In the genomic region with DNA sequence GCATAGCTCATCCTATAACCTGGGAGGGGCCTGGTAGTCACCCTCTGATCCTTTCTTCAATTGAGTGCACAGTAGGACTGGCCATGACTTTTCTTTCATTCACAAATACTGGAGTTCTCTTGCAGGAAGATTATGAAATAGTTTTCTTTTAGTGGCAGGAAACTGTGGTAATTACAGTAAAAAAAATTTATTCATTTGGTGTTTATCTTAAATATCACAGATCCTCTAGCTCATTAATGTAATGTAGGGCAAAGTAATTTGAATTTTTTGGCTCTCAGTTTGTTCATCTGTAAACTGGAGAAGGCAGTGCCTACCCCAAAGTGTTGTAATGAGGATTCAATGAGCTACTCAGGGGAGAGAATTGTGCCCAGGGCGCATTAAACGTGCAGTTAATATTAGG, we compare ENCODE assay signal across 23 mouse cellular contexts. TPM values are rescaled to one million over a fixed set of nuclear protein-coding genes. Genes with fewer than 3 reads are reported as not detected.
A peak's percentile ranks its signal among the peaks of the same experiment; 100 is the strongest.
DNase-seq lines count a peak whose midpoint lies in the region; ATAC-seq and TF ChIP-seq lines count a peak whose summit lies in the region.
"Had no signal": no experiment of that assay in that cellular context is flagged by ENCODE, and none has a peak within 500 bp of the region (broad histone marks: within the 10 kb centered on the region; RNA-seq: fewer than 3 reads in every experiment).

No protein-coding gene starts in this region.

- H3K36me3 ChIP-seq in heart, postnatal 0 days (replicated peaks; ENCODE audit: control insufficient read depth, insufficient read depth, low read length) = no peaks in the 10 kb centered on the region
- no peaks in the 10 kb centered on the region for H3K36me3 ChIP-seq in lung, embryonic 15.5 days
- H3K36me3 ChIP-seq in E14TG2a.4 (ENCODE audit: insufficient read depth, low read length) = peaks cover 6% of the 10 kb centered on the region
- no peaks in the 10 kb centered on the region for H3K36me3 ChIP-seq in liver, embryonic 12.5 days
- H3K36me3 ChIP-seq in intestine, embryonic 15.5 days = no peaks in the 10 kb centered on the region
- H3K36me3 ChIP-seq: forebrain, embryonic 10.5 days; forebrain, embryonic 15.5 days; heart, embryonic 12.5 days; limb, embryonic 13.5 days; liver, embryonic 13.5 days; midbrain, embryonic 15.5 days had no signal

- H3K9ac ChIP-seq in heart, postnatal 0 days (replicated peaks; ENCODE audit: low read depth, low read length) = no peak overlapping the region
- H3K9ac ChIP-seq in lung, embryonic 15.5 days = no peak overlapping the region
- no peak overlapping the region for H3K9ac ChIP-seq in liver, embryonic 12.5 days
- no peak overlapping the region for H3K9ac ChIP-seq in intestine, embryonic 15.5 days
- H3K9ac ChIP-seq: forebrain, embryonic 15.5 days; heart, embryonic 12.5 days; hindbrain, embryonic 14.5 days; liver, embryonic 13.5 days; midbrain, embryonic 15.5 days had no signal

- 72% methylated on average over 2 of the region's 2 CpGs for WGBS in heart, postnatal 0 days
- WGBS in lung, embryonic 15.5 days = 61% methylated on average over 2 of the region's 2 CpGs
- 59% methylated on average over 2 of the region's 2 CpGs for WGBS in liver, embryonic 12.5 days (ENCODE audit: insufficient replicate concordance)
- WGBS in intestine, embryonic 15.5 days = 65% methylated on average over 2 of the region's 2 CpGs

- no peak for TF ChIP-seq CTCF in heart, postnatal 0 days (IDR thresholded peaks at IDR 0.05; ENCODE audit: low read depth)
- no peak for TF ChIP-seq CTCF in E14TG2a.4 (conservative IDR thresholded peaks at IDR 0.05; ENCODE audit: low read length)
- TF ChIP-seq CTCF in embryonic fibroblast, embryonic 13.5 days (IDR thresholded peaks at IDR 0.05; ENCODE audit: borderline replicate concordance, insufficient read depth, low read length) = no peak

- TF ChIP-seq EP300 in heart, postnatal 0 days (IDR thresholded peaks at IDR 0.05; ENCODE audit: low read depth) = no peak

- H3K27ac ChIP-seq in heart, postnatal 0 days (ENCODE audit: low read depth) = 0 out of 2 replicates have a peak overlapping the region, but pooled peaks have one; percentile 57
- peak overlapping the region; percentile 24 for H3K27ac ChIP-seq in lung, embryonic 15.5 days
- peak overlapping the region; percentile 60; the same call in 1 of the 2 replicates for H3K27ac ChIP-seq in embryonic fibroblast, embryonic 13.5 days (ENCODE audit: insufficient read depth, low read length)
- no peak overlapping the region for H3K27ac ChIP-seq in liver, embryonic 12.5 days
- no peak overlapping the region for H3K27ac ChIP-seq in intestine, embryonic 15.5 days
- H3K27ac ChIP-seq: forebrain, embryonic 10.5 days; forebrain, embryonic 15.5 days; liver, embryonic 13.5 days; midbrain, embryonic 15.5 days had no signal

- no peak for ATAC-seq in heart, postnatal 0 days (ENCODE audit: insufficient read depth, low read depth)
- ATAC-seq in lung, embryonic 15.5 days (ENCODE audit: borderline replicate concordance, extremely low read depth, low FRiP score, low TSS enrichment) = no peak
- ATAC-seq in liver, embryonic 12.5 days = no peak
- no peak for ATAC-seq in intestine, embryonic 15.5 days
- ATAC-seq: forebrain, embryonic 15.5 days; midbrain, embryonic 15.5 days had no signal

- H3K27me3 ChIP-seq in heart, postnatal 0 days (ENCODE audit: control insufficient read depth, insufficient read depth, low read length) = no peaks in the 10 kb centered on the region
- H3K27me3 ChIP-seq in lung, embryonic 15.5 days = no peaks in the 10 kb centered on the region
- no peaks in the 10 kb centered on the region for H3K27me3 ChIP-seq in E14TG2a.4 (ENCODE audit: insufficient read depth, low read length)
- H3K27me3 ChIP-seq in liver, embryonic 12.5 days (replicated peaks) = no peaks in the 10 kb centered on the region
- no peaks in the 10 kb centered on the region for H3K27me3 ChIP-seq in intestine, embryonic 15.5 days (replicated peaks)
- H3K27me3 ChIP-seq: forebrain, embryonic 15.5 days; heart, embryonic 12.5 days; limb, embryonic 13.5 days; liver, embryonic 13.5 days; midbrain, embryonic 15.5 days had no signal

- no peaks in the 10 kb centered on the region for H3K9me3 ChIP-seq in heart, postnatal 0 days (replicated peaks; ENCODE audit: control insufficient read depth, low read length)
- no peaks in the 10 kb centered on the region for H3K9me3 ChIP-seq in lung, embryonic 15.5 days
- no peaks in the 10 kb centered on the region for H3K9me3 ChIP-seq in E14TG2a.4 (ENCODE audit: low read length)
- H3K9me3 ChIP-seq in liver, embryonic 12.5 days (replicated peaks) = no peaks in the 10 kb centered on the region
- no peaks in the 10 kb centered on the region for H3K9me3 ChIP-seq in intestine, embryonic 15.5 days
- H3K9me3 ChIP-seq: forebrain, embryonic 10.5 days; forebrain, embryonic 15.5 days; heart, embryonic 12.5 days; limb, embryonic 13.5 days; liver, embryonic 13.5 days; midbrain, embryonic 15.5 days had no signal

- H3K4me2 ChIP-seq in heart, postnatal 0 days (ENCODE audit: low read depth, low read length) = no peak overlapping the region
- H3K4me2 ChIP-seq in lung, embryonic 15.5 days = no peak overlapping the region
- no peak overlapping the region for H3K4me2 ChIP-seq in liver, embryonic 12.5 days
- no peak overlapping the region for H3K4me2 ChIP-seq in intestine, embryonic 15.5 days (replicated peaks)
- H3K4me2 ChIP-seq: forebrain, embryonic 15.5 days; heart, embryonic 12.5 days; hindbrain, embryonic 14.5 days; limb, embryonic 13.5 days; liver, embryonic 13.5 days; midbrain, embryonic 15.5 days had no signal

- no peak for TF ChIP-seq POLR2A in embryonic fibroblast, embryonic 13.5 days (IDR thresholded peaks at IDR 0.05; ENCODE audit: low read depth, low read length)

- H3K4me1 ChIP-seq in heart, postnatal 0 days (ENCODE audit: control insufficient read depth, insufficient read depth) = peaks cover 25% of the 10 kb centered on the region
- peaks cover 18% of the 10 kb centered on the region for H3K4me1 ChIP-seq in lung, embryonic 15.5 days
- peaks cover 83% of the 10 kb centered on the region for H3K4me1 ChIP-seq in E14TG2a.4 (replicated peaks; ENCODE audit: low read depth, low read length)
- peaks cover 26% of the 10 kb centered on the region for H3K4me1 ChIP-seq in embryonic fibroblast, embryonic 13.5 days (ENCODE audit: control insufficient read depth, insufficient read depth, low read length)
- peaks cover 25% of the 10 kb centered on the region for H3K4me1 ChIP-seq in liver, embryonic 12.5 days
- peaks cover 12% of the 10 kb centered on the region; the same call in 1 of the 2 replicates for H3K4me1 ChIP-seq in intestine, embryonic 15.5 days (replicated peaks)
- H3K4me1 ChIP-seq: midbrain, embryonic 15.5 days had no signal

- DNase-seq in heart, postnatal 0 days (ENCODE audit: low spot score) = no peak
- DNase-seq in heart, adult 8-10 months (ENCODE audit: low spot score) = no peak
- no peak for DNase-seq in lung, postnatal 4 days
- DNase-seq: B cell, adult 2 months; liver, embryonic 13.5 days; spleen, adult 18-20 months had no signal

- H3K4me3 ChIP-seq in heart, postnatal 0 days (ENCODE audit: low read depth, low read length) = no peak overlapping the region
- H3K4me3 ChIP-seq in lung, embryonic 15.5 days = no peak overlapping the region
- H3K4me3 ChIP-seq in E14TG2a.4 (replicated peaks; ENCODE audit: low read length) = 0 out of 2 replicates have a peak overlapping the region, but pooled peaks have one; percentile 5
- H3K4me3 ChIP-seq in embryonic fibroblast, embryonic 13.5 days (ENCODE audit: insufficient read depth, low read length) = no peak overlapping the region
- H3K4me3 ChIP-seq in liver, embryonic 12.5 days = no peak overlapping the region
- no peak overlapping the region for H3K4me3 ChIP-seq in intestine, embryonic 15.5 days (replicated peaks)
- H3K4me3 ChIP-seq: forebrain, embryonic 10.5 days; forebrain, embryonic 15.5 days; heart, embryonic 12.5 days; limb, embryonic 13.5 days; liver, embryonic 13.5 days; midbrain, embryonic 15.5 days had no signal

RNA-seq across cellular contexts. Expression of gene Ubtd1, which starts 11.4 kb away (rescaled TPM):
- 29.6 and 38.7 TPM in 2 replicates for total RNA-seq in heart, postnatal 0 days (2014; rRNA removed; ENCODE audit: low replicate concordance)
- 21.9 and 24.8 TPM in 2 replicates for polyA plus RNA-seq in heart, postnatal 0 days (2015; fragmentation: Nextera tagmentation; extraction: Ambion mirVana)
- total RNA-seq in heart, adult 8-10 months (2022) = 10 to 100 TPM; 15.9 to 18.2 (median 16.5) TPM
- polyA plus RNA-seq in lung, embryonic 15.5 days (2015; fragmentation: Nextera tagmentation; extraction: Ambion mirVana) = 17.2 and 17.5 TPM in 2 replicates
- polyA plus RNA-seq in embryonic fibroblast, embryonic 13.5 days (2011; ENCODE audit: insufficient read length, low read depth, missing spikeins) = 29.8 and 39.5 TPM in 2 replicates
- 5.6 and 5.7 TPM in 2 replicates for polyA plus RNA-seq in liver, embryonic 12.5 days (2016; fragmentation: Nextera tagmentation; extraction: Ambion mirVana)
- polyA plus RNA-seq in intestine, embryonic 15.5 days (2015; fragmentation: Nextera tagmentation; extraction: Ambion mirVana) = 12.2 and 12.4 TPM in 2 replicates

RNA-seq across cellular contexts. Expression of gene Mms19, which starts 12.0 kb away (rescaled TPM):
- total RNA-seq in heart, postnatal 0 days (2014; rRNA removed; ENCODE audit: low replicate concordance) = 34.9 and 39.3 TPM in 2 replicates
- polyA plus RNA-seq in heart, postnatal 0 days (2015; fragmentation: Nextera tagmentation; extraction: Ambion mirVana) = 11.5 and 13.1 TPM in 2 replicates
- total RNA-seq in heart, adult 8-10 months (2022) = 10 to 100 TPM; 16.0 to 23.9 (median 20.6) TPM
- polyA plus RNA-seq in lung, embryonic 15.5 days (2015; fragmentation: Nextera tagmentation; extraction: Ambion mirVana) = 29.7 and 35.3 TPM in 2 replicates
- 53.2 and 54.2 TPM in 2 replicates for polyA plus RNA-seq in embryonic fibroblast, embryonic 13.5 days (2011; ENCODE audit: insufficient read length, low read depth, missing spikeins)
- 18.3 and 20.9 TPM in 2 replicates for polyA plus RNA-seq in liver, embryonic 12.5 days (2016; fragmentation: Nextera tagmentation; extraction: Ambion mirVana)
- 26.5 and 26.8 TPM in 2 replicates for polyA plus RNA-seq in intestine, embryonic 15.5 days (2015; fragmentation: Nextera tagmentation; extraction: Ambion mirVana)

RNA-seq across cellular contexts. Expression of gene Ankrd2, which starts 42.8 kb away (rescaled TPM):
- total RNA-seq in heart, postnatal 0 days (2014; rRNA removed; ENCODE audit: low replicate concordance) = not detected in 2 replicates
- polyA plus RNA-seq in heart, postnatal 0 days (2015; fragmentation: Nextera tagmentation; extraction: Ambion mirVana) = 0.14 TPM in 2 replicates
- under 1 TPM in 3 of 4 experiments, not detected in 1; 0.49 to 0.63 (median 0.53) TPM for total RNA-seq in heart, adult 8-10 months (2022)
- polyA plus RNA-seq in lung, embryonic 15.5 days (2015; fragmentation: Nextera tagmentation; extraction: Ambion mirVana) = 0.31 and 0.58 TPM in 2 replicates
- polyA plus RNA-seq in embryonic fibroblast, embryonic 13.5 days (2011; ENCODE audit: insufficient read length, low read depth, missing spikeins) = not detected in 2 replicates
- polyA plus RNA-seq in liver, embryonic 12.5 days (2016; fragmentation: Nextera tagmentation; extraction: Ambion mirVana) = 0.11 and 0.20 TPM in 2 replicates
- 0.18 TPM in 1 of 2 replicates, not detected in the other for polyA plus RNA-seq in intestine, embryonic 15.5 days (2015; fragmentation: Nextera tagmentation; extraction: Ambion mirVana)
- total RNA-seq: heart, postnatal 10 days; hematopoietic stem cell, adult 5-6 weeks; neutrophil, adult 5-6 weeks had no signal
- polyA plus RNA-seq: embryonic facial prominence, embryonic 11.5 days; forebrain, embryonic 10.5 days; heart, embryonic 12.5 days had no signal

RNA-seq across cellular contexts. Expression of gene Hoga1, which starts 52.4 kb away (rescaled TPM):
- 1.2 and 1.3 TPM in 2 replicates for total RNA-seq in heart, postnatal 0 days (2014; rRNA removed; ENCODE audit: low replicate concordance)
- polyA plus RNA-seq in heart, postnatal 0 days (2015; fragmentation: Nextera tagmentation; extraction: Ambion mirVana) = 1.4 and 1.5 TPM in 2 replicates
- total RNA-seq in heart, adult 8-10 months (2022) = 1 to 10 TPM in 3 of 4 experiments, under 1 TPM in 1; 0.92 to 2.5 (median 1.5) TPM
- polyA plus RNA-seq in lung, embryonic 15.5 days (2015; fragmentation: Nextera tagmentation; extraction: Ambion mirVana) = 1.0 and 1.5 TPM in 2 replicates
- 1.3 and 1.7 TPM in 2 replicates for polyA plus RNA-seq in embryonic fibroblast, embryonic 13.5 days (2011; ENCODE audit: insufficient read length, low read depth, missing spikeins)
- polyA plus RNA-seq in liver, embryonic 12.5 days (2016; fragmentation: Nextera tagmentation; extraction: Ambion mirVana) = 11.6 and 11.9 TPM in 2 replicates
- polyA plus RNA-seq in intestine, embryonic 15.5 days (2015; fragmentation: Nextera tagmentation; extraction: Ambion mirVana) = 1.6 and 1.7 TPM in 2 replicates
- total RNA-seq: neutrophil, adult 5-6 weeks had no signal

RNA-seq across cellular contexts. Expression of gene 4933411K16Rik, which starts 59.1 kb away (rescaled TPM):
- total RNA-seq in heart, postnatal 0 days (2014; rRNA removed; ENCODE audit: low replicate concordance) = 0.15 TPM in 1 of 2 replicates, not detected in the other
- polyA plus RNA-seq in heart, postnatal 0 days (2015; fragmentation: Nextera tagmentation; extraction: Ambion mirVana) = not detected in 2 replicates
- total RNA-seq in heart, adult 8-10 months (2022) = under 1 TPM in 2 of 4 experiments, not detected in 2; 0.22 to 0.31 TPM
- not detected in 2 replicates for polyA plus RNA-seq in lung, embryonic 15.5 days (2015; fragmentation: Nextera tagmentation; extraction: Ambion mirVana)
- polyA plus RNA-seq in embryonic fibroblast, embryonic 13.5 days (2011; ENCODE audit: insufficient read length, low read depth, missing spikeins) = 0.51 TPM in 1 of 2 replicates, not detected in the other
- polyA plus RNA-seq in liver, embryonic 12.5 days (2016; fragmentation: Nextera tagmentation; extraction: Ambion mirVana) = 0.08 TPM in 1 of 2 replicates, not detected in the other
- polyA plus RNA-seq in intestine, embryonic 15.5 days (2015; fragmentation: Nextera tagmentation; extraction: Ambion mirVana) = not detected in 2 replicates
- total RNA-seq: hematopoietic stem cell, adult 5-6 weeks; neutrophil, adult 5-6 weeks had no signal
- polyA plus RNA-seq: embryonic facial prominence, embryonic 11.5 days; forebrain, embryonic 10.5 days; forebrain, embryonic 15.5 days; heart, embryonic 12.5 days; hindbrain, embryonic 14.5 days; liver, embryonic 13.5 days; midbrain, embryonic 15.5 days; neural tube, embryonic 11.5 days; thymus, postnatal 0 days had no signal

Comparison
In these comparisons a context has a peak if more than half of its experiments do, and no peak if none do; other contexts are left out.
1. H3K27ac ChIP-seq: peak in heart, postnatal 0 days (single experiment), lung, embryonic 15.5 days (single experiment) and embryonic fibroblast, embryonic 13.5 days (single experiment); none in liver, embryonic 12.5 days (single experiment) and intestine, embryonic 15.5 days (single experiment).